Mouse (Mus musculus): ENCODE results near the gene Tmem207. TPM values are rescaled to one million over a fixed set of nuclear protein-coding genes. Genes with fewer than 3 reads are reported as not detected.

Gene Tmem207
- not detected in 2 replicates for polyA plus RNA-seq (2016; fragmentation: Nextera tagmentation; extraction: Ambion mirVana)

DNA sequence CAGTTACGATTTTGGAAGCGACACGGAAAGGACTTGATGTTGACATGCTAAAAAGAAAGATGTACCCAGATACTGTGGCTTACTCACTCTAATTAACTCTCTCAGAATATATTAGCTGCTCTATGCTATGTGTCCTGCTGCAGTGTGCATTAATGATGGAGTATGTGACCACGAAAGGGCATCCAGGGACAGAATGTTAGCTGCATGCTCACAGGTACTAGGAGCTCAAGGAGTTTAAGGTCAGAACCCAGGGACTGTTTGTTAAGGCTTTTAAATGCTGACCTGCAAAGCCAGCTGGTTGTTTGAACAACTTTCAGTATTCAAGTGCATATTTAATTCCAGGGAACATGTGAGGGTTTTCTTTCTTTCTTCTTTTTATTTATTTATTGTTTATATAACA is at the start of gene Tmem207:
Tmem207 (minus strand) TSS at position 101 of the 400 bp plus-strand sequence.
- 78% methylated on average over 4 of the region's 4 CpGs for WGBS

DNA sequence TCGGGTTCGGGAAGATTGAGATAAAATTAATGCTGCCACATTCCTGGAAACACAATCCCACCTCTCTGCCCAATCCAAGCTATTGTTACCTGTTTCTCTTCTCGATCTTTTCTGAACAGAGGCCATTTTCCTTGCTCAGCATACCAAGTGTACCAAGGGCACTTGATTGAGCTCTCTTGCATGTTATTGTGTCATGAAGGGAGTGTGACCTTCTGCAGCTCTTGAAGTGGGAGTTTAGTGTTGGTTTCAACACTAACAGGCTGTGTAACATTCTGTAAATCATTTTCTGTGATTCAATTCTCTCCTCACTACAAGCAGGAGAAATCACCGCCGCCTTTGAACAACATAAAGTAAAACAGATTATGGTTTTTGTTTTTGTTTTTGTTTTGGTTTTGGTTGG is 47.6 kb upstream of the Tmem207 start:
- Histone ChIP-seq H3K4me1 (replicated peaks) (no peaks in the 10 kb centered on the region), H3K4me2 (no peak overlapping the region), H3K9me3 (replicated peaks) (no peaks in the 10 kb centered on the region), H3K27me3 (replicated peaks) (no peaks in the 10 kb centered on the region), H3K9ac (no peak overlapping the region), H3K27ac (ENCODE audit: poor library complexity, severe bottlenecking) (no peak overlapping the region), H3K4me3 (no peak overlapping the region), H3K36me3 (no peaks in the 10 kb centered on the region)
- WGBS = 85% methylated on average over 5 of the region's 5 CpGs
- no peak for ATAC-seq (ENCODE audit: insufficient number of reproducible peaks, low FRiP score)

More for the DNA sequence above, at the start of gene Tmem207:
- no peaks in the 10 kb centered on the region for H3K27me3 ChIP-seq (replicated peaks)
- no peaks in the 10 kb centered on the region for H3K9me3 ChIP-seq (replicated peaks)
- no peaks in the 10 kb centered on the region for H3K36me3 ChIP-seq
- no peak within 1 kb of the TSS for H3K4me2 ChIP-seq
- no peak within 1 kb of the TSS for H3K27ac ChIP-seq (ENCODE audit: poor library complexity, severe bottlenecking)
- H3K4me1 ChIP-seq (replicated peaks) = no peaks in the 10 kb centered on the region
- H3K9ac ChIP-seq = no peak within 1 kb of the TSS
- H3K4me3 ChIP-seq = no peak within 1 kb of the TSS
- no peak for ATAC-seq (ENCODE audit: insufficient number of reproducible peaks, low FRiP score)

GRCm38 (mm10) chr16:26571836-26572235 is 45.3 kb upstream of the Tmem207 start:
- Histone ChIP-seq H3K9me3 (replicated peaks) (no peaks in the 10 kb centered on the region), H3K4me3 (no peak overlapping the region), H3K36me3 (no peaks in the 10 kb centered on the region), H3K9ac (no peak overlapping the region), H3K4me2 (no peak overlapping the region), H3K4me1 (replicated peaks) (no peaks in the 10 kb centered on the region), H3K27me3 (replicated peaks) (no peaks in the 10 kb centered on the region), H3K27ac (ENCODE audit: poor library complexity, severe bottlenecking) (no peak overlapping the region)
- no peak for ATAC-seq (ENCODE audit: insufficient number of reproducible peaks, low FRiP score)
- WGBS = 66% methylated on average over 2 of the region's 2 CpGs

DNA sequence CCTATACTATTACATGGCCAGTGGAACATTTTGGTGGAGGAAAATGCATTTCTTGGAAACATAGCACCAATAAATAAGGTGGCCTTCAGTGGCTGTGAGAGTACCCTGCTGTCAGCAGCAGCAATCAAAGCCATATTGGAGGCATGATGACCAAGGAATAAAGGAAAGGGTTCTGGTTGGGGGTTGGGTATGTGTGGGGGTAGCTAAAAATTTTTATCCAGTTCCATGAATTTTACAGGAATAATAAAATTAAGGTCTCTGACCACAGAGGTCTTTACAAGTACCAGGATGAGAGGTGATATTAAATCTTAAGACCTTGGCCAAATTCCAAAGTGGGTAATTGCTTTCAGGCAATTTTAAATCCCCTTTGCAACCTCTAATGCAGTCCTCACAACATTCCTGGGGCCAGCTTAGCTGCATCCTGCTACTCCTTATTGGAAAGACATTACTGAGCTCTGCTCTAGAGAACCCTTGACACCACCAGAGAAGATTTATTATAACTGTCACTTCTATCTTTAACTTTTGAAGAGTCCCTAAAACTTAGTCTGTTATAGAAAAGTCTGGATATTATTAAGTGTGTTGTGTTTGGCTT is 42.9 kb upstream of the Tmem207 start:
- no peak for ATAC-seq (ENCODE audit: insufficient number of reproducible peaks, low FRiP score)
- H3K4me2 ChIP-seq = no peak overlapping the region
- no peak overlapping the region for H3K9ac ChIP-seq
- H3K36me3 ChIP-seq = no peaks in the 10 kb centered on the region
- no peak overlapping the region for H3K4me3 ChIP-seq
- no peaks in the 10 kb centered on the region for H3K4me1 ChIP-seq (replicated peaks)
- no peak overlapping the region for H3K27ac ChIP-seq (ENCODE audit: poor library complexity, severe bottlenecking)
- H3K27me3 ChIP-seq (replicated peaks) = no peaks in the 10 kb centered on the region
- H3K9me3 ChIP-seq (replicated peaks) = no peaks in the 10 kb centered on the region

GRCm38 (mm10) chr16:26562771-26563170 is 36.2 kb upstream of the Tmem207 start:
- Histone ChIP-seq H3K4me1 (replicated peaks) (no peaks in the 10 kb centered on the region), H3K4me2 (no peak overlapping the region), H3K9me3 (replicated peaks) (no peaks in the 10 kb centered on the region), H3K9ac (no peak overlapping the region), H3K4me3 (no peak overlapping the region), H3K27me3 (replicated peaks) (no peaks in the 10 kb centered on the region), H3K36me3 (no peaks in the 10 kb centered on the region), H3K27ac (ENCODE audit: poor library complexity, severe bottlenecking) (no peak overlapping the region)
- WGBS = 48% methylated on average over 2 of the region's 2 CpGs
- ATAC-seq (ENCODE audit: insufficient number of reproducible peaks, low FRiP score) = no peak

- no peak overlapping the region for H3K4me2 ChIP-seq
- WGBS = 56% methylated on average over 2 of the region's 2 CpGs
- no peak for ATAC-seq (ENCODE audit: insufficient number of reproducible peaks, low FRiP score)
Observed at GRCm38 (mm10) chr16:26561743-26562142, 35.2 kb upstream of the Tmem207 start.

DNA sequence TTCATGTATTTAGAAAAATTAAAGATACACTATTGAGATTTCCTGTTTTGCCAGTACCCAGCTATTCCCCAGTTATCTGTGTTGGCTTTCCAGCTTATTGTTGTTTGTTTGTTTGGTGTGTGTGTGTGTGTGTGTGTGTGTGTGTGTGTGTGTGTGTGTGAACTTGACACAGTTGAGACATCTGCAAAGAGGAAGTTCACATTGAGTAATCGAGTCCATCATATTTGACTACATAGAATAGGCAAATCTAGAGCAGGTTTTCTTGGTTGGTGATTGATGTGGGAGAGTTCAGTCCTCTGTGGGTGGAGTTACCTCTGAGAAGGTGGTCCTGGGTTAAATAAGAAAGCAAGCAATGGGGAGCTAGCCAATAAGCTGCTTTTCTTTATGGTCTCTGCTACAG is 32.2 kb upstream of the Tmem207 start:
- H3K9me3 ChIP-seq (replicated peaks) = no peaks in the 10 kb centered on the region
- no peaks in the 10 kb centered on the region for H3K27me3 ChIP-seq (replicated peaks)
- WGBS = 70% methylated on average over 1 of the region's 1 CpGs
- no peaks in the 10 kb centered on the region for H3K4me1 ChIP-seq (replicated peaks)
- no peak overlapping the region for H3K9ac ChIP-seq
- H3K36me3 ChIP-seq = no peaks in the 10 kb centered on the region
- H3K4me3 ChIP-seq = no peak overlapping the region
- ATAC-seq (ENCODE audit: insufficient number of reproducible peaks, low FRiP score) = no peak
- H3K4me2 ChIP-seq = no peak overlapping the region
- H3K27ac ChIP-seq (ENCODE audit: poor library complexity, severe bottlenecking) = no peak overlapping the region

More at GRCm38 (mm10) chr16:26561743-26562142, 35.2 kb upstream of the Tmem207 start:
- H3K27me3 ChIP-seq (replicated peaks) = no peaks in the 10 kb centered on the region
- no peak overlapping the region for H3K4me3 ChIP-seq
- H3K27ac ChIP-seq (ENCODE audit: poor library complexity, severe bottlenecking) = no peak overlapping the region
- no peaks in the 10 kb centered on the region for H3K4me1 ChIP-seq (replicated peaks)
- H3K36me3 ChIP-seq = no peaks in the 10 kb centered on the region
- H3K9ac ChIP-seq = no peak overlapping the region
- no peaks in the 10 kb centered on the region for H3K9me3 ChIP-seq (replicated peaks)

DNA sequence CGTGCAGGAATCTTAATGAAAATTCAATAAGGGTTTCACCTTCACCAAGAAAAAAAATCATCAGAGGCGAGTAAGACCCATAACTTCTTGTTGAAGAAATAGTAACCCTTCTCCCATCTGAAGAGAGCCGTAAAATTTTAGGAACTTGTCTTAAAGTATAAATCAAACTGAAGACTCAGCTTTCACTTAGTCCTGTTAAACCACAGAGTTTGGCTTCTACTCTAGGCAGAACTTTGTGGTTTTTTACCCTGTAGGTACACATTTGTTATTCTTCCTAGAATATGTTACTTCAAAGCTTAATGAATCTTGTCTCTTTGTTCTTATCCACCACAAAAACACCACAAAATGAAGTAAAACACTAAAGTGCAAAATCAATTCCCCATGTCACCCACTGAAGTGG is 25.7 kb upstream of the Tmem207 start:
- H3K9me3 ChIP-seq (replicated peaks) = no peaks in the 10 kb centered on the region
- no peak for ATAC-seq (ENCODE audit: insufficient number of reproducible peaks, low FRiP score)
- no peak overlapping the region for H3K27ac ChIP-seq (ENCODE audit: poor library complexity, severe bottlenecking)
- H3K4me3 ChIP-seq = no peak overlapping the region
- H3K4me1 ChIP-seq (replicated peaks) = 0 out of 2 replicates have a peak, but pooled peaks cover 2% of the 10 kb centered on the region
- H3K27me3 ChIP-seq (replicated peaks) = no peaks in the 10 kb centered on the region
- no peak overlapping the region for H3K9ac ChIP-seq
- WGBS = 79% methylated on average over 3 of the region's 3 CpGs
- no peak overlapping the region for H3K4me2 ChIP-seq
- no peaks in the 10 kb centered on the region for H3K36me3 ChIP-seq

GRCm38 (mm10) chr16:26549221-26549620 is 22.7 kb upstream of the Tmem207 start:
- Histone ChIP-seq H3K4me3 (no peak overlapping the region), H3K36me3 (no peaks in the 10 kb centered on the region), H3K27ac (ENCODE audit: poor library complexity, severe bottlenecking) (no peak overlapping the region), H3K4me2 (no peak overlapping the region), H3K9ac (no peak overlapping the region), H3K4me1 (replicated peaks) (0 out of 2 replicates have a peak, but pooled peaks cover 2% of the 10 kb centered on the region), H3K27me3 (replicated peaks) (no peaks in the 10 kb centered on the region), H3K9me3 (replicated peaks) (no peaks in the 10 kb centered on the region)
- WGBS = 70% methylated on average over 2 of the region's 2 CpGs
- ATAC-seq (ENCODE audit: insufficient number of reproducible peaks, low FRiP score) = no peak

DNA sequence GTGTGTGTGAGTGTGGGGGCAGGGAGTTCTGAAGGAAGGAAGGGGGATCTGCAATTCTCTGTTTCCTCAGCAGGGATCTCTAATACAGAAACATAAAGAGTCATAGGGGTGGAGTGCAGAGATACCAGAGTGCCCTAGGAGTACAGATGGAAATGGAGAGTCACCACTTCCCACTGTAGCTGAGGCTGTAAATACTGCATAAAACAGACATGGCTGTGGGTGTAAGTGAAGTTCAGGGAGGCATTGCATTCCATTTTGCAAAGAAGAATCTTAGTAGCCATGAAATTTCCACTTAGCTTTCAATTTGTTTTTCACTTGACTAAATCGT is 20.3 kb upstream of the Tmem207 start:
- H3K36me3 ChIP-seq = no peaks in the 10 kb centered on the region
- H3K27ac ChIP-seq (ENCODE audit: poor library complexity, severe bottlenecking) = no peak overlapping the region
- H3K9me3 ChIP-seq (replicated peaks) = no peaks in the 10 kb centered on the region
- H3K4me1 ChIP-seq (replicated peaks) = 0 out of 2 replicates have a peak, but pooled peaks cover 2% of the 10 kb centered on the region
- no peak for ATAC-seq (ENCODE audit: insufficient number of reproducible peaks, low FRiP score)
- no peak overlapping the region for H3K4me2 ChIP-seq
- no peaks in the 10 kb centered on the region for H3K27me3 ChIP-seq (replicated peaks)
- 71% methylated on average over 1 of the region's 1 CpGs for WGBS
- H3K4me3 ChIP-seq = no peak overlapping the region
- no peak overlapping the region for H3K9ac ChIP-seq

- H3K36me3 ChIP-seq = no peaks in the 10 kb centered on the region
- ATAC-seq (ENCODE audit: insufficient number of reproducible peaks, low FRiP score) = no peak
- H3K4me1 ChIP-seq (replicated peaks) = 0 out of 2 replicates have a peak, but pooled peaks cover 2% of the 10 kb centered on the region
- no peak overlapping the region for H3K4me2 ChIP-seq
- H3K27ac ChIP-seq (ENCODE audit: poor library complexity, severe bottlenecking) = no peak overlapping the region
- H3K9me3 ChIP-seq (replicated peaks) = no peaks in the 10 kb centered on the region
- no peaks in the 10 kb centered on the region for H3K27me3 ChIP-seq (replicated peaks)
- H3K9ac ChIP-seq = no peak overlapping the region
- H3K4me3 ChIP-seq = no peak overlapping the region
- WGBS = 37% methylated on average over 7 of the region's 7 CpGs
Observed at GRCm38 (mm10) chr16:26546170-26546878, 19.8 kb upstream of the Tmem207 start.

GRCm38 (mm10) chr16:26532287-26532686 is 5.7 kb upstream of the Tmem207 start:
- no peaks in the 10 kb centered on the region for H3K36me3 ChIP-seq
- no peak overlapping the region for H3K9ac ChIP-seq
- ATAC-seq (ENCODE audit: insufficient number of reproducible peaks, low FRiP score) = no peak
- no peak overlapping the region for H3K4me3 ChIP-seq
- H3K27ac ChIP-seq (ENCODE audit: poor library complexity, severe bottlenecking) = no peak overlapping the region
- H3K27me3 ChIP-seq (replicated peaks) = no peaks in the 10 kb centered on the region
- H3K9me3 ChIP-seq (replicated peaks) = no peaks in the 10 kb centered on the region
- no peak overlapping the region for H3K4me2 ChIP-seq
- no peaks in the 10 kb centered on the region for H3K4me1 ChIP-seq (replicated peaks)
- WGBS = 81% methylated on average over 1 of the region's 1 CpGs
